Mouse (Mus musculus) hindbrain, embryonic 13.5 days (tissue): ENCODE data around the gene Mrm1. TPM values are rescaled to one million over a fixed set of nuclear protein-coding genes. Genes with fewer than 3 reads are reported as not detected.

Experiments used
- ATAC-seq: fragments of 200-750 bp; cut with Nextera tagmentation; 2 replicates; pipeline ENCODE4 v1.8.0; 2017; ENCODE audit warnings: moderate TSS enrichment; ENCODE audit not compliant: low FRiP score
- H3K27ac ChIP-seq: fragments of 300-500 bp; sonication (generic); 2 replicates; pipeline ENCODE4 v1.5.1; 2015; ENCODE audit warnings: inconsistent platforms, mild to moderate bottlenecking, moderate library complexity
- H3K27me3 ChIP-seq: fragments of 300-500 bp; sonication (generic); 2 replicates; pipeline ENCODE4 v1.6.1; 2015; ENCODE audit warnings: mild to moderate bottlenecking, inconsistent platforms
- H3K36me3 ChIP-seq: fragments of 300-500 bp; sonication (generic); 2 replicates; pipeline ENCODE4 v1.6.1; 2015; ENCODE audit warnings: mild to moderate bottlenecking, inconsistent platforms
- H3K4me1 ChIP-seq: fragments of 300-500 bp; sonication (generic); replicated peaks from 2 replicates; pipeline ENCODE4 v1.6.1; 2015; ENCODE audit warnings: inconsistent platforms
- H3K4me2 ChIP-seq: fragments of 300-500 bp; sonication (generic); 2 replicates; pipeline ENCODE4 v1.6.1; 2015; ENCODE audit warnings: inconsistent platforms, mild to moderate bottlenecking, moderate library complexity
- H3K4me3 ChIP-seq: fragments of 300-500 bp; sonication (generic); 2 replicates; pipeline ENCODE4 v1.5.1; 2015; ENCODE audit warnings: mild to moderate bottlenecking, inconsistent platforms
- H3K9ac ChIP-seq: fragments of 300-500 bp; sonication (generic); 2 replicates; pipeline ENCODE4 v1.6.1; 2015; ENCODE audit warnings: mild to moderate bottlenecking, inconsistent platforms
- H3K9me3 ChIP-seq: fragments of 300-500 bp; sonication (generic); 2 replicates; pipeline ENCODE4 v1.6.1; 2016; ENCODE audit warnings: inconsistent platforms
- WGBS: fragments of 180-500 bp; shearing (Covaris S2); methylation state at CpG from one replicate; pipeline ENCODE4 v1.1.7; 2015; 5-methylcytosine and 5-hydroxymethylcytosine counted together
- polyA plus RNA-seq: library from polyadenylated mRNA; unstranded; fragments of >200 nt; fragmentation: Nextera tagmentation; extraction: Ambion mirVana; gene quantifications from 2 replicates; pipeline ENCODE4 v1.2.1, GENCODE M21; 2015

Gene Mrm1
- polyA plus RNA-seq, 1 experiment from 2014 or later = 9.1 TPM

GRCm38 (mm10) chr11:84797026-84797425 lies 22.3 kb downstream of the Mrm1 start:
- Histone ChIP-seq H3K36me3 (no peaks in the 10 kb centered on the region), H3K4me3 (no peak overlapping the region), H3K27ac (peak overlapping the region; percentile 71; the same call in 1 of the 2 replicates), H3K9me3 (no peaks in the 10 kb centered on the region), H3K27me3 (peaks cover 4% of the 10 kb centered on the region; the same call in 1 of the 2 replicates), H3K4me2 (no peak overlapping the region), H3K4me1 (peaks cover 20% of the 10 kb centered on the region), H3K9ac (peak overlapping the region; percentile 8; the same call in 1 of the 2 replicates)
- WGBS = 24% methylated on average over 10 of the region's 10 CpGs
- no peak for ATAC-seq

GRCm38 (mm10) chr11:84794496-84795113 lies 24.7 kb downstream of the Mrm1 start:
- 11% methylated on average over 17 of the region's 17 CpGs for WGBS
- Histone ChIP-seq H3K27ac (no peak overlapping the region), H3K9me3 (no peaks in the 10 kb centered on the region), H3K36me3 (no peaks in the 10 kb centered on the region), H3K4me2 (peak overlapping the region; percentile 45), H3K27me3 (no peaks in the 10 kb centered on the region; the same call in 1 of the 2 replicates), H3K9ac (peak overlapping the region; percentile 55; the same call in 1 of the 2 replicates), H3K4me3 (peak overlapping the region; percentile 14; the same call in 1 of the 2 replicates), H3K4me1 (peaks cover 33% of the 10 kb centered on the region)
- peak; percentile 83 for ATAC-seq

- ATAC-seq = no peak
- Histone ChIP-seq H3K4me3 (no peak overlapping the region), H3K27ac (no peak overlapping the region), H3K4me1 (peaks cover 37% of the 10 kb centered on the region), H3K9me3 (no peaks in the 10 kb centered on the region), H3K4me2 (no peak overlapping the region), H3K36me3 (no peaks in the 10 kb centered on the region), H3K27me3 (no peaks in the 10 kb centered on the region; the same call in 1 of the 2 replicates), H3K9ac (no peak overlapping the region)
These were observed 25.8 kb downstream of the Mrm1 start for GRCm38 (mm10) chr11:84793545-84793944.

- no peaks in the 10 kb centered on the region; the same call in 1 of the 2 replicates for H3K27me3 ChIP-seq
- 40% methylated on average over 6 of the region's 6 CpGs for WGBS
- no peak overlapping the region for H3K4me3 ChIP-seq
- no peak for ATAC-seq
- no peaks in the 10 kb centered on the region for H3K9me3 ChIP-seq
- no peaks in the 10 kb centered on the region for H3K36me3 ChIP-seq
- H3K27ac ChIP-seq = peak overlapping the region; percentile 35; the same call in 1 of the 2 replicates
- H3K4me2 ChIP-seq = no peak overlapping the region
- H3K4me1 ChIP-seq = peaks cover 26% of the 10 kb centered on the region
- no peak overlapping the region for H3K9ac ChIP-seq
These were observed 28.9 kb downstream of the Mrm1 start for GRCm38 (mm10) chr11:84790383-84790782.

- peaks cover 46% of the 10 kb centered on the region for H3K4me1 ChIP-seq
- H3K9me3 ChIP-seq = no peaks in the 10 kb centered on the region
- no peaks in the 10 kb centered on the region for H3K36me3 ChIP-seq
- peak overlapping the region; percentile 41 for H3K4me2 ChIP-seq
- no peak overlapping the region for H3K9ac ChIP-seq
- 3% methylated on average over 19 of the region's 19 CpGs for WGBS
- peaks cover 36% of the 10 kb centered on the region for H3K27me3 ChIP-seq
- ATAC-seq = peak; percentile 60
- no peak overlapping the region for H3K27ac ChIP-seq
- H3K4me3 ChIP-seq = no peak overlapping the region; the same call in 1 of the 2 replicates
These were observed 39.0 kb downstream of the Mrm1 start for GRCm38 (mm10) chr11:84780143-84780870.

- H3K4me1 ChIP-seq = peaks cover 65% of the 10 kb centered on the region
- peaks cover 40% of the 10 kb centered on the region for H3K27me3 ChIP-seq
- no peaks in the 10 kb centered on the region for H3K9me3 ChIP-seq
- H3K9ac ChIP-seq = no peak overlapping the region
- no peak overlapping the region for H3K4me2 ChIP-seq
- H3K27ac ChIP-seq = peak overlapping the region; percentile 85
- peak; percentile 55; the same call in 1 of the 2 replicates for ATAC-seq
- H3K36me3 ChIP-seq = no peaks in the 10 kb centered on the region
- WGBS = 0% methylated on average over 4 of the region's 4 CpGs
- H3K4me3 ChIP-seq = no peak overlapping the region
These were observed 43.8 kb downstream of the Mrm1 start for GRCm38 (mm10) chr11:84775560-84775959.

- Histone ChIP-seq H3K27me3 (peaks cover 40% of the 10 kb centered on the region), H3K9me3 (no peaks in the 10 kb centered on the region), H3K27ac (peak overlapping the region; percentile 85), H3K9ac (no peak overlapping the region), H3K4me2 (no peak overlapping the region), H3K36me3 (no peaks in the 10 kb centered on the region), H3K4me3 (no peak overlapping the region), H3K4me1 (peaks cover 63% of the 10 kb centered on the region)
- WGBS = 32% methylated on average over 13 of the region's 13 CpGs
- ATAC-seq = no peak
These were observed 44.3 kb downstream of the Mrm1 start for GRCm38 (mm10) chr11:84774870-84775514.

GRCm38 (mm10) chr11:84767898-84768297 lies 51.4 kb downstream of the Mrm1 start:
- no peak overlapping the region for H3K4me3 ChIP-seq
- no peaks in the 10 kb centered on the region for H3K9me3 ChIP-seq
- no peaks in the 10 kb centered on the region for H3K36me3 ChIP-seq
- H3K27me3 ChIP-seq = 0 out of 2 replicates have a peak, but pooled peaks cover 7% of the 10 kb centered on the region
- ATAC-seq = no peak
- WGBS = 45% methylated on average over 6 of the region's 6 CpGs
- H3K4me1 ChIP-seq = peaks cover 75% of the 10 kb centered on the region
- H3K9ac ChIP-seq = no peak overlapping the region
- no peak overlapping the region for H3K4me2 ChIP-seq
- H3K27ac ChIP-seq = peak overlapping the region; percentile 84; the same call in 1 of the 2 replicates

- H3K27me3 ChIP-seq = peaks cover 8% of the 10 kb centered on the region; the same call in 1 of the 2 replicates
- H3K4me1 ChIP-seq = peaks cover 67% of the 10 kb centered on the region
- no peaks in the 10 kb centered on the region for H3K9me3 ChIP-seq
- ATAC-seq = no peak
- H3K4me2 ChIP-seq = peak overlapping the region; percentile 37; the same call in 1 of the 2 replicates
- H3K27ac ChIP-seq = peak overlapping the region; percentile 84
- H3K9ac ChIP-seq = peak overlapping the region; percentile 53; the same call in 1 of the 2 replicates
- WGBS = 24% methylated on average over 5 of the region's 5 CpGs
- H3K4me3 ChIP-seq = no peak overlapping the region
- no peaks in the 10 kb centered on the region for H3K36me3 ChIP-seq
These were observed 54.2 kb downstream of the Mrm1 start for GRCm38 (mm10) chr11:84765125-84765524.

- no peaks in the 10 kb centered on the region for H3K36me3 ChIP-seq
- under 1% methylated on average over 20 of the region's 21 CpGs for WGBS
- H3K9ac ChIP-seq = peak overlapping the region; percentile 53
- no peak overlapping the region for H3K4me3 ChIP-seq
- peak overlapping the region; percentile 84 for H3K27ac ChIP-seq
- ATAC-seq = no peak
- peaks cover 73% of the 10 kb centered on the region for H3K4me1 ChIP-seq
- peak overlapping the region; percentile 37 for H3K4me2 ChIP-seq
- H3K9me3 ChIP-seq = no peaks in the 10 kb centered on the region
- peaks cover 10% of the 10 kb centered on the region; the same call in 1 of the 2 replicates for H3K27me3 ChIP-seq
These were observed 54.8 kb downstream of the Mrm1 start for GRCm38 (mm10) chr11:84764527-84764961.

- Histone ChIP-seq H3K4me1 (peaks cover 74% of the 10 kb centered on the region), H3K9me3 (no peaks in the 10 kb centered on the region), H3K36me3 (no peaks in the 10 kb centered on the region), H3K27ac (peak overlapping the region; percentile 84), H3K27me3 (peaks cover 10% of the 10 kb centered on the region; the same call in 1 of the 2 replicates), H3K4me2 (peak overlapping the region; percentile 37), H3K9ac (peak overlapping the region; percentile 53; the same call in 1 of the 2 replicates), H3K4me3 (no peak overlapping the region)
- ATAC-seq = no peak
- WGBS = 17% methylated on average over 8 of the region's 8 CpGs
These were observed 55.2 kb downstream of the Mrm1 start for GRCm38 (mm10) chr11:84764116-84764515.
